Mouse (Mus musculus): ENCODE data around the gene Htr1f.

DNA sequence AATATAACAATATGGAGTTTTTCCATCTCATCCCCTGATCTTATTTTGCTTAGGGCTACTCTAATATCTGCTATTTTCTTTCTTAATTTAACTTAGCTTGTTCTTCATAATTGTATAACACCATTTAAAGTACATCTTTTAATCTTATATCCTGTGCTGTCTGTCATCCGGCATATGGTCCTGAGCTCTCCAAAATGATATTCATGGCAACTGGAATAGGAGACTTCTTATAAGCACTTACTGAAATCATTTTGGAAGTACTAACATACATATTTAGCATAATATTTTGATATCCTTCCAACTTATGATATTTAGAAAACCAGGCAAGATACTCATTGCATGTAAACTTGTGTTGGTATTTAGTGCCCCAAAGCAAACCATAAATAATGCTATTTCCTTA, 86.9 kb downstream of the Htr1f start:
- TF ChIP-seq GATA1 (IDR thresholded peaks at IDR 0.05; ENCODE audit: borderline replicate concordance, low read length): no peak
- TF ChIP-seq FLI1 (IDR thresholded peaks at IDR 0.05; ENCODE audit: low read length): no peak

Data from megakaryocyte, embryonic 14.5 days (primary cell).